Mouse (Mus musculus): ENCODE measurements around the gene Ankrd2. TPM values are rescaled to one million over a fixed set of nuclear protein-coding genes. Genes with fewer than 3 reads are reported as not detected.

The Ankrd2 gene
- polyA plus RNA-seq (2012; rRNA removed) (0.58 and 0.96 TPM in 2 replicates), polyA plus RNA-seq (2014; fragmentation: Nextera tagmentation; extraction: Ambion mirVana) (0.66 and 1.5 TPM in 2 replicates)

DNA sequence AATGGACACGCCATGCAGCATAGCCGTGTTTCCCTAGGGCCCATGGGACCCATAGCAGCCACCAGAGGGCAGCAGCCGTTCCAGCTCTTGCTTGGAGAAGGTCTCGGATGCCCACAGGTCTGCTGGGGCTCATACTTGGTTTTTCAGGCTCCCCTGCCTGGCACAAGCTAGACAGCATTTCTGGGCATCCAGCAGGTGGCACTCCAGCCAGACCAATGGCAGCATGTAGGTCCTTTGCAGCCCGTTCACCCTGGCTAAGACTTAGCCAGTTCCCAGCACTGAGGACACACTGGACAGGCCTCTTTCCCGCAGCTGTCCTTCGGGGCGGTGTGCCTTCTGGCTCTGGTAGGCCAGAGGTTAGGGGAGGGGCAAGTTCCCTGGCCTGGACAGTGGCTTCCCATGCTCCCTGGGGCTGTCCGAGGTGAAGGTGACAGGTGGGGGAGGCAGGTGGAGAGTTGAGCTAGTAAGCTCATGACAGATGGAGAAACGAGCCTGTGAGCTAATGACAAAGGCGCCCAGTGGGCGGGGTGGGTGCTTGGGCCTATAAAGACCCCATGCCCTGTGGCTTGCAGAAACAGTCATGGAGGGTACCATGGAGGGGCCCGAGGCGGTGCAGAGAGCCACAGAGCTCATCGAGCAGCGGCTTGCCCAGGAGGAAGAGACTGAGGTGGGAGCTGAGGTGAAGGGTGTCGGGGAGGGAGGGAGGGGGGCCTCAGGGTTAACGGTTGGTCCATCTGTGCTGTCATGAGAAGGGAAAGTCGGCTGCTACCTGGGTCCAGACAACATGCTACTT, at the start of gene Ankrd2:
Gene Ankrd2 (plus strand): TSS at position 545 of the 793 bp plus-strand sequence.
- ATAC-seq (ENCODE audit: low FRiP score, low read depth): peak; percentile 51
- WGBS: 65% methylated on average over 19 of the region's 19 CpGs
- peak; percentile 66 for DNase-seq (ENCODE audit: low spot score)

DNA sequence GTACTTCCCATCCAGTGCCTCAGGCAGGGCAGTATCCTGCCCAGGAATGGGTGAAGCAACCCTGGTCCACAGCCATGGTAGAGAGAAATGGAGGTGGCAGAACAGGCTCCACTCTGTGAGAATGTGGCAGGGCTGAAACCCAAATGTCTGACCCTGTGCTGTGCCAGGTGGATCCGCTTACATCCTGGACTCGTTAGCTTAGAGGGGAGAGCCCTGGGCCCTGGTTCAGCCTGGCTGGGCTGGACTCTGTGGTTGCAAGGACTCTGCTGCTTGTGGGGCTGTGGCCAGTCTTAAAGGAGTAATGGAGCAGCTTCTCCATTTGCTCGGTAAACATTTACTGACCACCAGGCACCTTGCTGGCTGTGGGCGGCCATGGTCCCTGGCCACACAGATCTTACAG, 48.6 kb upstream of the Ankrd2 start:
- Histone ChIP-seq H3K4me2 (replicated peaks; ENCODE audit: low read depth, low read length, severe bottlenecking) (no peak overlapping the region), H3K9me3 (ENCODE audit: control insufficient read depth, low read length) (no peaks in the 10 kb centered on the region), H3K4me3 (replicated peaks; ENCODE audit: low read length) (no peak overlapping the region), H3K36me3 (ENCODE audit: control insufficient read depth, insufficient read depth, low read length) (no peaks in the 10 kb centered on the region), H3K27ac (replicated peaks; ENCODE audit: low read depth, low read length) (no peak overlapping the region), H3K9ac (ENCODE audit: low read depth, low read length, severe bottlenecking) (no peak overlapping the region), H3K4me1 (ENCODE audit: control insufficient read depth, insufficient read depth, low read length) (peaks cover 10% of the 10 kb centered on the region), H3K27me3 (ENCODE audit: control insufficient read depth, insufficient read depth, low read length) (no peaks in the 10 kb centered on the region)
- DNase-seq (ENCODE audit: low spot score) (no peak), ATAC-seq (ENCODE audit: low FRiP score, low read depth) (no peak)
- WGBS: 77% methylated on average over 4 of the region's 4 CpGs
- TF ChIP-seq POLR2A (IDR thresholded peaks at IDR 0.05; ENCODE audit: borderline replicate concordance, extremely low read depth, insufficient read depth, insufficient read length): no peak

More for the DNA sequence above, at the start of gene Ankrd2:
- no peak for TF ChIP-seq POLR2A (IDR thresholded peaks at IDR 0.05; ENCODE audit: borderline replicate concordance, extremely low read depth, insufficient read depth, insufficient read length)
- Histone ChIP-seq H3K4me1 (ENCODE audit: control insufficient read depth, insufficient read depth, low read length) (peaks cover 18% of the 10 kb centered on the region; the same call in 1 of the 2 replicates), H3K4me3 (replicated peaks; ENCODE audit: low read length) (no peak within 1 kb of the TSS), H3K27me3 (ENCODE audit: control insufficient read depth, insufficient read depth, low read length) (no peaks in the 10 kb centered on the region), H3K36me3 (ENCODE audit: control insufficient read depth, insufficient read depth, low read length) (peaks cover 10% of the 10 kb centered on the region; the same call in 1 of the 2 replicates), H3K9me3 (ENCODE audit: control insufficient read depth, low read length) (no peaks in the 10 kb centered on the region), H3K4me2 (replicated peaks; ENCODE audit: low read depth, low read length, severe bottlenecking) (no peak within 1 kb of the TSS), H3K9ac (ENCODE audit: low read depth, low read length, severe bottlenecking) (no peak within 1 kb of the TSS), H3K27ac (replicated peaks; ENCODE audit: low read depth, low read length) (peak within 1 kb of the TSS; percentile 48)

DNA sequence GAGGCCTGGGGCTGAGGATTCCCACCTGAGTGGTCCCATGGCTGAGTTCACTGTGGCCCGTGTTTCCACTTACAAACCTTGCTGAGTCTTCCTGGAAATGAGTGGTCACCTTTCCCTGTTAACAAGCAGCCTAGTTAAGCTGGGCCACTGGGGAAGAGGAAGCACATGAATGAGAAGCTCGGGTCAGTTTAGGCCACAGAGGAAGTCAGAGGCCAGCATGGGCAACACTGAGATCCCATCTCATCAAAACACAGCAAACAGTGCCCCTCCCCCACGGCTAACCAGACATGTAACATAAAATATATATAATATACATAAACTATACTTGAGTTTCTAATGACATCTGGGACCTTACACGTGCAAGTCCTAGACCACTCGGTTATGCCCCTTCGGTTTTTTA, 46.0 kb upstream of the Ankrd2 start:
- H3K4me3 ChIP-seq (replicated peaks; ENCODE audit: low read length): no peak overlapping the region
- DNase-seq (ENCODE audit: low spot score) (no peak), ATAC-seq (ENCODE audit: low FRiP score, low read depth) (no peak)
- H3K27ac ChIP-seq (replicated peaks; ENCODE audit: low read depth, low read length): no peak overlapping the region
- H3K4me2 ChIP-seq (replicated peaks; ENCODE audit: low read depth, low read length, severe bottlenecking): no peak overlapping the region
- TF ChIP-seq POLR2A (IDR thresholded peaks at IDR 0.05; ENCODE audit: borderline replicate concordance, extremely low read depth, insufficient read depth, insufficient read length): no peak
- 76% methylated on average over 6 of the region's 6 CpGs for WGBS
- no peaks in the 10 kb centered on the region for H3K36me3 ChIP-seq (ENCODE audit: control insufficient read depth, insufficient read depth, low read length)
- peaks cover 10% of the 10 kb centered on the region for H3K4me1 ChIP-seq (ENCODE audit: control insufficient read depth, insufficient read depth, low read length)
- H3K9ac ChIP-seq (ENCODE audit: low read depth, low read length, severe bottlenecking): no peak overlapping the region
- no peaks in the 10 kb centered on the region for H3K9me3 ChIP-seq (ENCODE audit: control insufficient read depth, low read length)
- no peaks in the 10 kb centered on the region for H3K27me3 ChIP-seq (ENCODE audit: control insufficient read depth, insufficient read depth, low read length)

DNA sequence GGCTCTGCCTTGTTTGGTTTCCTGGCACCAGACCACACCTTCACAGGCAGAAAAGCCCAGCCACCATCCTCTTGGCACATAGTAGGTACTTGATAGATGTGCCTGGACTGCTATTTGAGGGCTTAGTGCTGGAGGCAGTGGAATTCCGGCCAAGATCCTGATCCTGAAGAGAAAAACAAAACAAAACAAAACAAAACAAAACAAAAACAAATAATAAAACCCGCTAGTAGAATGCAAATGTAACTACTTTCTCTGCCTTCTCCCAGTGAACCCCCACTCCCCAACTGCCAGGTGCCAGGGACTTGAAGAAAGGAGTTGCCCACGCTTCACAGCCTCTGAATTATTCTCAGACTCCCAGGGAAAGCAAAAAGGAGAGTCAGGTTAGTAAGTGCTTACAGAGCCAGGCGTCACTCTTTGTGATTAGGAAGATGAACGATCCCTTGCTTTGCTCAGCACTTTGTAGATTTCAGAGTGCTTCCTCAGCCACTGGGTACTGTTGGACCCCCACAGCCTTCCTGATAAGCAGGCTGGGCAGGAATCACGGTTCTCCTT, 43.8 kb upstream of the Ankrd2 start:
- no peak overlapping the region for H3K9ac ChIP-seq (ENCODE audit: low read depth, low read length, severe bottlenecking)

DNA sequence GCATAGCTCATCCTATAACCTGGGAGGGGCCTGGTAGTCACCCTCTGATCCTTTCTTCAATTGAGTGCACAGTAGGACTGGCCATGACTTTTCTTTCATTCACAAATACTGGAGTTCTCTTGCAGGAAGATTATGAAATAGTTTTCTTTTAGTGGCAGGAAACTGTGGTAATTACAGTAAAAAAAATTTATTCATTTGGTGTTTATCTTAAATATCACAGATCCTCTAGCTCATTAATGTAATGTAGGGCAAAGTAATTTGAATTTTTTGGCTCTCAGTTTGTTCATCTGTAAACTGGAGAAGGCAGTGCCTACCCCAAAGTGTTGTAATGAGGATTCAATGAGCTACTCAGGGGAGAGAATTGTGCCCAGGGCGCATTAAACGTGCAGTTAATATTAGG, 42.8 kb upstream of the Ankrd2 start:
- Histone ChIP-seq H3K9ac (ENCODE audit: low read depth, low read length, severe bottlenecking) (no peak overlapping the region), H3K36me3 (ENCODE audit: control insufficient read depth, insufficient read depth, low read length) (no peaks in the 10 kb centered on the region), H3K4me3 (replicated peaks; ENCODE audit: low read length) (no peak overlapping the region), H3K9me3 (ENCODE audit: control insufficient read depth, low read length) (no peaks in the 10 kb centered on the region), H3K27me3 (ENCODE audit: control insufficient read depth, insufficient read depth, low read length) (no peaks in the 10 kb centered on the region), H3K4me2 (replicated peaks; ENCODE audit: low read depth, low read length, severe bottlenecking) (no peak overlapping the region), H3K27ac (replicated peaks; ENCODE audit: low read depth, low read length) (no peak overlapping the region), H3K4me1 (ENCODE audit: control insufficient read depth, insufficient read depth, low read length) (peaks cover 28% of the 10 kb centered on the region)
- no peak for DNase-seq (ENCODE audit: low spot score)
- WGBS: 77% methylated on average over 2 of the region's 2 CpGs
- no peak for TF ChIP-seq POLR2A (IDR thresholded peaks at IDR 0.05; ENCODE audit: borderline replicate concordance, extremely low read depth, insufficient read depth, insufficient read length)
- ATAC-seq (ENCODE audit: low FRiP score, low read depth): no peak

More for the DNA sequence above, 43.8 kb upstream of the Ankrd2 start:
- H3K27me3 ChIP-seq (ENCODE audit: control insufficient read depth, insufficient read depth, low read length): no peaks in the 10 kb centered on the region
- ATAC-seq (ENCODE audit: low FRiP score, low read depth) (no peak), DNase-seq (ENCODE audit: low spot score) (no peak)
- WGBS: 37% methylated on average over 6 of the region's 6 CpGs
- H3K9me3 ChIP-seq (ENCODE audit: control insufficient read depth, low read length): no peaks in the 10 kb centered on the region
- no peak overlapping the region for H3K27ac ChIP-seq (replicated peaks; ENCODE audit: low read depth, low read length)
- no peak overlapping the region for H3K4me2 ChIP-seq (replicated peaks; ENCODE audit: low read depth, low read length, severe bottlenecking)
- no peak overlapping the region for H3K4me3 ChIP-seq (replicated peaks; ENCODE audit: low read length)
- H3K36me3 ChIP-seq (ENCODE audit: control insufficient read depth, insufficient read depth, low read length): no peaks in the 10 kb centered on the region
- H3K4me1 ChIP-seq (ENCODE audit: control insufficient read depth, insufficient read depth, low read length): peaks cover 19% of the 10 kb centered on the region
- TF ChIP-seq POLR2A (IDR thresholded peaks at IDR 0.05; ENCODE audit: borderline replicate concordance, extremely low read depth, insufficient read depth, insufficient read length): no peak

All from limb, embryonic 14.5 days (tissue).